Mouse (Mus musculus): ENCODE data around the gene Jag2.

DNA sequence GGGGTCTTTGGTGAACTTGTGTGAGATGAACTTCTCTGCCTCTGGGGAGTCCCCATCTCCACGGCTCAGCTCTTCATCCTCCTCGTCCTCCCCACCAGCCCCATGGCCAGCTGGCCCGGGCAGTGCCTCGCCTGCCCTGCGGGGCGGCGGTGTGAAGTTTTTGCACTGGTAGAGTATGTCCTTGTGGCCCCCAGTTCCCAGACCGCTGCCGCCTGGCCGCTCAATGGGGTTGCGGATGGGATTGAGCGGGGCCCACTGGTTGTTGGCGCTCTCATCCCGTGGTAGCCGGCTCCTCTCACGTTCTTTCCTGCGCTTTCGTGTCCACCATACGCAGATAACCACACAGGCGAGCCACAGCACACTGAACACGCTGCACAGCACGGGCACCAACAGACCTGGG lies 20.6 kb downstream of the Jag2 start:
- TF ChIP-seq CTCF (IDR thresholded peaks at IDR 0.05) (no peak), POLR2A (IDR thresholded peaks at IDR 0.05; ENCODE audit: insufficient read depth, low read depth, low read length) (no peak)

All from heart, adult 2 months (tissue).